Mouse (Mus musculus): ENCODE results near the gene Slc16a14.
A peak's percentile ranks its signal among the peaks of the same experiment; 100 is the strongest.
"Not testable (repeated sequence)": the region's sequence is repeated elsewhere in the genome, so short reads cannot be mapped to it uniquely, and the experiment has no call there.

Gene Slc16a14

GRCm38 (mm10) chr1:84934503-84935333 lies at the start of gene Slc16a14:
TSS of gene Slc16a14 (minus strand) at chr1:84935134.
- no peak for DNase-seq

DNA sequence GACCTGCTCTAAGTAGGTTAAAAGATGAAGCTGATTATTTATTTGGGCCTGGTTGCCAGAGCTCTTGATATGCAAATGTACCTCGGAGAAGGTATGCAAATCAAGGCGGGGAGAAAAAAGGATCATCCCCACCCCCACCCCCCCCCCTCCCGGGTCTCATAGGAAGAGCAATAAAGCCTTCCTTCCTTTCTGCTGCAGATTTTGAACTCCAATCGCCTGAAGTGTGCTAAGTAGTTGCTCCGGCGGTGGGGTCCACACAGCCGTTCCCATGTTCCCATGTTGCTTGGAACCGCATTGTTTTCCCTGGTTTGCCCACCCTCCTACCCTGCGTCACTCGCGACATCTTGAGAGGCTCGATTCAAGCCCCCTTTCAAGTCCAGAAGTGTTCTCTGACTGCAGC lies 26.8 kb upstream of the Slc16a14 start:
- not testable (repeated sequence) for DNase-seq

- not testable (repeated sequence) for DNase-seq
These were observed 22.8 kb upstream of the Slc16a14 start for GRCm38 (mm10) chr1:84957713-84958112.

DNA sequence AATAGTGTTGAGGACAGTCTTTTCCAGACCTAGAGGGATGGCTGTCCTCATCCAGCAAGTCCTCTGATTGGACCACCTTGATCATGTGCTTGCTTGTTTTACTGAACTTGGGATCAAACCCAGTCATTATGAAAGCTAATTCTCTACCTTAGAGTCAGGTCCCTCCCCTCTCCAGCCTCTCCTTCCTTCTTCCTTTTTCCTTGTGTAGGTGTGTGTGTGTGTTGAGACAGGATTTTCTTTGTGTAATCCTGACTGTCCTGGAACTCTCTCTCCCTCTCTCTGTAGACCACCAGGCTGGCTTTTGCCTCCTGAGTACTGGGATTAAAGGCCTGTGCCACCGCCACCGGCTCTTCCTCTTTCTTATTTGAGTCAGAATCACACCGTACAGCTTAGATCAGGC lies 21.8 kb upstream of the Slc16a14 start:
- not testable (repeated sequence) for DNase-seq

GRCm38 (mm10) chr1:84952456-84953181 lies 17.7 kb upstream of the Slc16a14 start:
- DNase-seq: no peak

DNA sequence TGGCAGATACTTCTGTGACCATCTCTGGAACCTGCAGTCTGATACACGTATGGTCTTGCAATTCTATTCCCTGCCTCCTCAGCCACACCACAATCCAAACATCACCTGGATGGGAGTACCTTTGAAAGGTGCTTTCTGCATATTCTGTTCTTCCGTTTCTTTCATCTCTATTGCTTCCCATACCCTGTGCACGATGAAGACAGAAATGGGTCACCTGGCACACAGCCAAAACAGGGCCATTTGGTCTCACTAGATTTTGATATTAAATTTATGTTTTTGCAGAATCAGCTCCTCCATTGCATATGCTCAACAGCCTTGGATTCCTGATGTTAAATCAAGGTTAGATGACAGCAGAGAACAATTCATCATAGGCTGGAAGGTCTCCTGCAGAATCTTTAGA lies 16.6 kb upstream of the Slc16a14 start:
- no peak for DNase-seq

DNA sequence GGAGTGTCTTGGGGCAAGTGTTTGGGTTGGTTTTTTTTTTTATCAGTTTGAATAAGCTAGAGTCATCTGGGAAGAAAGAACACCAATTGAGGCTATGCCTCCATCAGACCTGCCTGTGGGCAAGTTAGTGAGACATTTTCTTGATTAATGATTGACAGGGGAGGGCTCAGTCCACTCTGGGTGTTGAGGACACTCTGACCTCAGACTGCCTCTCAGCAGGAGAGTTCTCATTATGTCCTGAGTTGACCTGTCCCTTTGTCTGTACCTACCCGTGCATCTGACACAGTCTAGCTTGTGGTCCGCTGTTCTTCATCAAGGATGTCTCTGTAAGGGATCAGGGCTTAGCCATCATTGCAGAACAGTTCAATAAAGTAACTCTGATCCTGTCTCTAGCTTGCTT lies 12.5 kb upstream of the Slc16a14 start:
- DNase-seq: no peak

- DNase-seq: no peak
These were observed 11.0 kb upstream of the Slc16a14 start for GRCm38 (mm10) chr1:84945950-84946349.

DNA sequence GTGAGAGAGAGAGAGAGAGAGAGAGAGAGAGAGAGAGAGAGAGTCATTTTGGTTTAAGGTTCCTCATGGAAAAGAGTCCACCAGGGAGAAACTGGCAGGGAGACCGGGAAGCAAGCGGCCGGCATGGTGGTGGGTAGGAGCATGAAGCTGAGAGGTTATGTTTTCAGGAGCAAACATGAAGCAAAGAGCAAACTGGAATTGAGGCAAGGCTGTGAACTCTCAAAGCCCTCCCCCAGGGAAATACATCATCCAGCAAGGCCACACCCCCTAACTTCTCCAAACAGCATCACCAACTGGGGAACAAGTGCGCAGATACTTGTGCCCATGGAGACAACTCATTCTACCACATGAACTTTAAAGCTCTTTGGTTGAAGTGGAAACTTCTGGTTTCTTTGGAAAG lies 8.6 kb upstream of the Slc16a14 start:
- no peak for DNase-seq

DNA sequence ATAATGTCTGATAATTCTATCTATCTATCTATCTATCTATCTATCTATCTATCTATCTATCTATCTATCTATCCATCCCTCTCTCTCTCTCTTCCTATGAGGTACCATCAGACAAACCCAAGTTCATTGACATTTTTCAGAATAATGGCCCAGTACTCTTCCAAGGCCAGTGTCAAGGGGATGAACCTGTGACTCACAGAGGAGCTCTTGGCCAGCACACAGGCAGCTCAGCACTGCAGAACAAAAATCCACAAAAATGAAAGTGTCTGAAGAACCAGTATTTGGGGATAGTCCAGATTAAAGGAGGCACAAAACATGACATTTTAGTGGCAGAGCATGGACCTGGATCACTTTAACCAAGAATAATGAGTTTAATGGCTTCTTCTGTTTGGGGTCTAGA lies 7.7 kb upstream of the Slc16a14 start:
- DNase-seq: no peak

- no peak for DNase-seq
These were observed 5.4 kb upstream of the Slc16a14 start for GRCm38 (mm10) chr1:84940322-84940721.

GRCm38 (mm10) chr1:84939466-84939865 lies 4.5 kb upstream of the Slc16a14 start:
- DNase-seq: no peak

- no peak for DNase-seq
These were observed 2.0 kb upstream of the Slc16a14 start for GRCm38 (mm10) chr1:84936716-84937510.

GRCm38 (mm10) chr1:84935668-84936067 lies 734 bp upstream of the Slc16a14 start:
- peak; percentile 32 for DNase-seq

GRCm38 (mm10) chr1:84934151-84934502 lies 807 bp downstream of the Slc16a14 start:
- no peak for DNase-seq

- DNase-seq: peak; percentile 75
These were observed 1.3 kb downstream of the Slc16a14 start for GRCm38 (mm10) chr1:84933472-84934150.

GRCm38 (mm10) chr1:84925599-84925998 lies 9.3 kb downstream of the Slc16a14 start:
- no peak for DNase-seq

GRCm38 (mm10) chr1:84924134-84924533 lies 10.8 kb downstream of the Slc16a14 start:
- DNase-seq: no peak

DNA sequence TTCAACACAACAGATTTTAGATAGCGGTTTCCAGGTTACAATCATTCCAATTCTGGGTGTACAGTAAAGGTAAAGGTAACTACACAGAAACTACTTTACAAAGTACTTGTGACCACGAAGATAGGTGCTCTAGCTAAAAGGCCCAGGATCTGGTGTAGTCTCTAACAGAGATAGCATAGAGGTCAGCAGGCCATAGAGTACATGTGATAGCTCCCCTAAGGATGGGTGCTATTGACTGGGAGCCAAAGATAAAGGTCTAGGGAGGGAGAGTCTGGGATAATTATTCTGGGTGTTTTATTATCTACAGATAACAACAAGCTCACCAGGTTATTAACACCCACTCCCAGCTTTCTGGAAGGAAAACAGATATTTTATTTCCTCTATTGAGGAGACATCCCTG lies 11.5 kb downstream of the Slc16a14 start:
- DNase-seq: no peak

DNA sequence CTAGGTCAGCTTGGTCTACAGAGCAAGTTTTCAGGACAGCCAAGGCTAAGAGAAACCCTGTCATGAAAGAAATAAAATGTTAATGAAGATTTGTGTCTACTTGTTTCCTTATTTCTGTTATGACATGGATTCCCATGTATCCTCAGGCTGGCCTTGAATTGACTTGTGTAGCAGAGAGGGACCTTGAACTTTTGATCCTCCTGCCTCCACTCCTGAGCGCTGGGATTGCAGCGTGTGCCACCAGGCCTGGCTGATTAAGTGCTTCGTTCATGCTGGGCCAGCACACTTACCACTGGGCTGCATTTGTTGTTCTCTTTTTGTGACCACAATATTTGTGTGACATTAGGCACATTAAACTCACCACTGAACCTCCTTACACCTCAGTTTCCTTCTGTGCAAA lies 16.1 kb downstream of the Slc16a14 start:
- no peak for DNase-seq

DNA sequence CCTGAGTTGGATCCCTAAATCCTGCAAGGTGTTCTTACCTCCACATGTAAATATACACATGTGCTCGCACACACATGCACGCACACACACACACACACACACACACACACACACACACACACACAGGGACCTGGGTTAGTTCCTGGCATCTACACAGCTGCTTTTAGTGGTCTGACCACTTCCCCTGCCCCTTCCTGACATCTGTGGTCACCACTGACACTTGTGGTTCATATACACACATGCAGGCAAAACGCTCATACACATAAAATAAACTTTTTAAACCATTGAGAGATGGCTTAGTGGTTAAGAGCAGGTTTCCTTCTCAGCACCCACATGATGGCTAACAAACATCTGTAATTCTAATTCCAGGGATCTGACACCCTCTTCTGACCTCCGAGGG lies 19.9 kb downstream of the Slc16a14 start:
- no peak for DNase-seq

- no peak for DNase-seq
These were observed 22.4 kb downstream of the Slc16a14 start for GRCm38 (mm10) chr1:84912571-84912970.
